Mouse (Mus musculus) thymus, adult 2 months (tissue): ENCODE data around the gene Os9.

ENCODE experiments used
- CTCF ChIP-seq: fragments of 200-500 bp; IDR thresholded peaks from 2 replicates; pipeline ENCODE4 v1.5.1; 2012; ENCODE audit warnings: mild to moderate bottlenecking, control low read depth, low read length, moderate library complexity, borderline replicate concordance; ENCODE audit not compliant: control insufficient read depth, poor library complexity, insufficient read depth; ENCODE audit errors: extremely low read depth
- POLR2A ChIP-seq: fragments of 200-500 bp; IDR thresholded peaks from 2 replicates; pipeline ENCODE4 v1.6.1; 2012; ENCODE audit warnings: mild to moderate bottlenecking, low read length, control low read depth, moderate library complexity; ENCODE audit not compliant: control insufficient read depth, poor library complexity, insufficient read depth; ENCODE audit errors: extremely low read depth

DNA sequence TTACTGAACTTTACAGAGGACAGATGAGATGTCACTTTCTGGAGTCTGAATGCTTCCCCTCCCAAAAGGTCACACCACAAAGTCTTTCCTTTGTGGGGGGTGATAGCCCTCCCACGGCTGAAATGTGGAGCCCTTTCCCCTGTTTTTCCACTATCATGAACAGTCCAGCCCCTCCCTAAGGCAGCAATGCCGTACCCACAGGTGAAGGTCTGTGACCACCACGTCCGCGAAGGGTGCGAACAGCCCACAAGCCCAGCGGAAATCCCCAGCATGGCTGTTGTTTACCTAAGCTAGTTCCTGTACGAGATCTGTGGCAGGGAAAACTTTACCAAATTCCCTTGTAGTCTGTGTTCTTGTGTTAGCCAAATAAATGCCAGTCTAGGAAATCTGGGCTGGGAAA, 20.6 kb upstream of the Os9 start:
- TF ChIP-seq POLR2A (no peak), CTCF (no peak)
